Mouse (Mus musculus): ENCODE data around the gene B4galt5.

- TF ChIP-seq CTCF (IDR thresholded peaks at IDR 0.05 in 2 of 3, conservative IDR thresholded peaks at IDR 0.05 in 1 of 3; ENCODE audit: control insufficient read depth in 1 of 3, insufficient read depth in 1 of 3, low read depth in 2 of 3, low read length in 3 of 3, poor library complexity in 1 of 3, severe bottlenecking in 1 of 3) (no peak), SMC3 (IDR thresholded peaks at IDR 0.05; ENCODE audit: low read depth, low read length) (no peak), MYC (IDR thresholded peaks at IDR 0.05; ENCODE audit: low read depth, low read length) (no peak), MAFK (IDR thresholded peaks at IDR 0.05; ENCODE audit: borderline replicate concordance, low read depth, low read length) (no peak)
Observed at GRCm38 (mm10) chr2:167336384-167337213, 12.4 kb downstream of the B4galt5 start.
